Mouse (Mus musculus): ENCODE results near the gene Pias3. TPM values are rescaled to one million over a fixed set of nuclear protein-coding genes. Genes with fewer than 3 reads are reported as not detected.

Pias3 gene
- total and polyA plus RNA-seq, 3 experiments = 5.9 to 21.4 (median 13.1) TPM

DNA sequence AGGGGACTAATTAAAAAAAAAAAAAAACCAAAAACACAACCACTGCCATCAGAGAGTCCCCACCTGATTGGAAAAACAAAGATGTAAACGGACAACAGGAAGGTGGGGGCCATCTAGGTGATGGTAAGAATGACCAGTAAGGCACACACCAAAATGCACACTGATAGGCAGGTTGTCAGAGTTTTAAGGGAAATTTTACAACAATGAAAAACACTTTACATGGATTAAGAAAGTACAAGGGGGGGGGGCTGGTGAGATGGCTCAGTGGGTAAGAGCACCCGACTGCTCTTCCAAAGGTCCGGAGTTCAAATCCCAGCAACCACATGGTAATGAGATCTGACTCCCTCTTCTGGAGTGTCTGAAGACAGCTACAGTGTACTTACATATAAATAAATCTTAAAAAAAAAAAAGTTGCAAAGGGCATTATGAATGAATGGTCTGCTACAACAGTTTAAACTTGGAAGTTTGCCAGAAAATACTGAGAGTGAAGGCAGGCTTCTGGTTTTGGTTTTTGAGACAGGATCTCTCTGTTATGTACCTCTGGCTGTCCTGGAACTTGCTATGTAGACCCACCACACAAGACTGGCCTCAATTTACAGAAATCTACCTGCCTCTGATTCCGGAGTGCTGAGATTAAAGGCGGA is 27.6 kb upstream of the Pias3 start:
- Histone ChIP-seq H3K36me3 (replicated peaks in 1 of 2; ENCODE audit: control insufficient read depth in 1 of 2, insufficient read depth in 1 of 2, low read length in 1 of 2) (no peaks in the 10 kb centered on the region), H3K9me3 (replicated peaks; ENCODE audit: low read length) (no peaks in the 10 kb centered on the region), H3K79me2 (replicated peaks; ENCODE audit: control insufficient read depth, extremely low read depth, insufficient read depth, poor library complexity, severe bottlenecking) (no peaks in the 10 kb centered on the region), H3K4me1 (ENCODE audit: control insufficient read depth in 1 of 2, insufficient read depth in 2 of 2) (peaks cover 10 to 24% of the 10 kb centered on the region in 2 experiments), H3K27me3 (replicated peaks) (peaks cover 12% of the 10 kb centered on the region), H3K27ac (ENCODE audit: insufficient read depth, low read depth) (no peak overlapping the region), H3K9ac (ENCODE audit: insufficient read depth, low read depth) (no peak overlapping the region), H3K4me2 (ENCODE audit: insufficient read depth, low read depth, poor library complexity, severe bottlenecking) (no peak overlapping the region), H3K4me3 (replicated peaks in 1 of 3; ENCODE audit: low read depth in 2 of 3, low read length in 2 of 3, poor library complexity in 1 of 3) (no peak overlapping the region)
- dilution Hi-C loops (cut with MboI; ENCODE audit: extremely low pct_ligation_motif_present, extremely low pct_unique_long_range_greater_than_20kb, low sequenced_read_pairs) (no loop called here), in situ Hi-C loops (cut with MboI; ENCODE audit: low pct_ligation_motif_present, low pct_unique_long_range_greater_than_20kb, low sequenced_read_pairs) (no loop called here)
- DNase-seq (ENCODE audit: extremely low read depth) = no peak
- TF ChIP-seq BHLHE40 (IDR thresholded peaks at IDR 0.05; ENCODE audit: low read depth, low read length) (no peak), MYC (IDR thresholded peaks at IDR 0.05; ENCODE audit: low read depth, low read length) (no peak), JUND (conservative IDR thresholded peaks at IDR 0.05; ENCODE audit: low read depth, low read length) (no peak), MXI1 (IDR thresholded peaks at IDR 0.05; ENCODE audit: low read depth, low read length) (no peak), NRF1 (IDR thresholded peaks at IDR 0.05; ENCODE audit: low read depth, low read length) (no peak), KAT2A (IDR thresholded peaks at IDR 0.05; ENCODE audit: insufficient replicate concordance, low read length) (no peak), SIN3A (IDR thresholded peaks at IDR 0.05; ENCODE audit: low read length) (no peak), TCF12 (IDR thresholded peaks at IDR 0.05; ENCODE audit: low read depth, low read length) (no peak), ELF1 (IDR thresholded peaks at IDR 0.05; ENCODE audit: low read depth, low read length) (no peak), ZMIZ1 (IDR thresholded peaks at IDR 0.05; ENCODE audit: low read depth, low read length) (no peak), SMC3 (IDR thresholded peaks at IDR 0.05; ENCODE audit: low read depth, low read length) (no peak), CHD2 (IDR thresholded peaks at IDR 0.05; ENCODE audit: low read length) (no peak), ZNF384 (IDR thresholded peaks at IDR 0.05; ENCODE audit: low read depth, low read length) (no peak), MAFK (IDR thresholded peaks at IDR 0.05; ENCODE audit: insufficient replicate concordance, low read length) (no peak), RAD21 (IDR thresholded peaks at IDR 0.05; ENCODE audit: low read depth, low read length) (no peak), ZC3H11A (IDR thresholded peaks at IDR 0.05; ENCODE audit: low read depth, low read length) (no peak)

DNA sequence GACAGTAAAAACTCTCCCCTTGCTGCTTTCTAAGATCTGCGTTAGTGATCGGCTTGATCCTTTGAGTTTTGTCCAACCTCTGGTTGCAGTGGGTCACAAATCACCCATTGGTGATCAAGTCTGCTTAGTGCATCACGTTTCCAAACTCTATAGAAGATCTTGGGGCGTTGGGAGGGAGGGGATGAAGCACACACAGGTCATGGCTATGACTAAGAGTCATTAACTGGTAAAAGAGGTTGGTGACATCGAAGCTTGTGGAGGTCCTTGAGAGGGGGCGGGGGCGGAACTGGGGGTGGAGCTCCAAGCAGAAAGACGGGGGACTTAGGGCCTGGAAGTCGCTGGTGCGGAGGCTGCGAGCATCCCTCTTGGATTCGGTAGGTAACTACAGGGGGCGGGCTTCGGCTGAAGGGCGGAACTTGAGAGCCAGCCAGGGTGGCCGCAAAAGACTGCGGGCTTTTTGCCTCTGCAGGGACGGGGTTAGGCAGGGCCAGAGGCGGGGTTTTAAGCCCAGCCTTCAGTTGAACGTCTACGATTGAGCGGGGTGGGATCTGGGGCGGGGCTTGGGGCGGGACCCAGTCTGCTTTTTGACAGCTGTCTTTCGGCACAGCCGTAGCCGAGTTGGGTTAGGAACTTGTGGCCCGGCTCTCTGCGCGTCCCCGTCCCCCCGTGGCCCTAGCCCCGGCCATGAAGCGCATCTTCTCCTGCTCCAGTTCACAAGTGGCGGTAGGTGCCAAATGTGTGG is 26.3 kb upstream of the Pias3 start, which contains the start of gene Ankrd35:
TSS of gene Ankrd35 (plus strand) at position 405 of the 742 bp plus-strand sequence.
- no peaks in the 10 kb centered on the region for H3K36me3 ChIP-seq (replicated peaks in 1 of 2; ENCODE audit: control insufficient read depth in 1 of 2, insufficient read depth in 1 of 2, low read length in 1 of 2)
- H3K27me3 ChIP-seq (replicated peaks) = peaks cover 12% of the 10 kb centered on the region
- peak within 1 kb of the TSS; percentile 75 for H3K4me2 ChIP-seq (ENCODE audit: insufficient read depth, low read depth, poor library complexity, severe bottlenecking)
- H3K9me3 ChIP-seq (replicated peaks; ENCODE audit: low read length) = no peaks in the 10 kb centered on the region
- dilution Hi-C loops (cut with MboI; ENCODE audit: extremely low pct_ligation_motif_present, extremely low pct_unique_long_range_greater_than_20kb, low sequenced_read_pairs) (no loop called here), in situ Hi-C loops (cut with MboI; ENCODE audit: low pct_ligation_motif_present, low pct_unique_long_range_greater_than_20kb, low sequenced_read_pairs) (no loop called here)
- H3K9ac ChIP-seq (ENCODE audit: insufficient read depth, low read depth) = peak within 1 kb of the TSS; percentile 6; the same call in 1 of the 2 replicates
- peak within 1 kb of the TSS; percentile 30 to 65 (median 64) for H3K4me3 ChIP-seq (replicated peaks in 1 of 3; ENCODE audit: low read depth in 2 of 3, low read length in 2 of 3, poor library complexity in 1 of 3)
- H3K27ac ChIP-seq (ENCODE audit: insufficient read depth, low read depth) = no peak within 1 kb of the TSS
- no peaks in the 10 kb centered on the region for H3K79me2 ChIP-seq (replicated peaks; ENCODE audit: control insufficient read depth, extremely low read depth, insufficient read depth, poor library complexity, severe bottlenecking)
- peaks cover 17 to 28% of the 10 kb centered on the region in 2 experiments for H3K4me1 ChIP-seq (ENCODE audit: control insufficient read depth in 1 of 2, insufficient read depth in 2 of 2)
- TF ChIP-seq CTCF (conservative IDR thresholded peaks at IDR 0.05 in 1 of 2, IDR thresholded peaks at IDR 0.05 in 1 of 2; ENCODE audit: low read depth in 2 of 2, low read length in 2 of 2) = peak in 1 of 2 experiments; percentile 14; a peak in 1 of 4 replicates
- TF ChIP-seq ETS1 (conservative IDR thresholded peaks at IDR 0.05; ENCODE audit: low read depth, low read length) = 0 out of 2 replicates have a peak, but pooled peaks have one; percentile 9
- TF ChIP-seq ELF1 (IDR thresholded peaks at IDR 0.05; ENCODE audit: low read depth, low read length) = peak; percentile 32; the same call in 1 of the 2 replicates
- peak; percentile 87; the same call in 1 of the 2 replicates for TF ChIP-seq SIN3A (IDR thresholded peaks at IDR 0.05; ENCODE audit: low read length)
- TF ChIP-seq POLR2A (IDR thresholded peaks at IDR 0.05; ENCODE audit: low read depth, low read length) = peak; percentile 43; the same call in 1 of the 2 replicates
- 0 out of 2 replicates have a peak, but pooled peaks have one; percentile 23 for TF ChIP-seq TCF12 (IDR thresholded peaks at IDR 0.05; ENCODE audit: low read depth, low read length)
- 0 out of 2 replicates have a peak, but pooled peaks have one; percentile 41 for TF ChIP-seq UBTF (IDR thresholded peaks at IDR 0.05; ENCODE audit: low read depth, low read length)
- no peak for TF ChIP-seq CHD1 (IDR thresholded peaks at IDR 0.05; ENCODE audit: low read depth, low read length)
- no peak for TF ChIP-seq CHD2 (IDR thresholded peaks at IDR 0.05; ENCODE audit: low read length)
- TF ChIP-seq SMC3 (IDR thresholded peaks at IDR 0.05; ENCODE audit: low read depth, low read length) = 0 out of 2 replicates have a peak, but pooled peaks have one; percentile 4
- peak; percentile 82 for TF ChIP-seq MXI1 (IDR thresholded peaks at IDR 0.05; ENCODE audit: low read depth, low read length)
- TF ChIP-seq BHLHE40 (IDR thresholded peaks at IDR 0.05; ENCODE audit: low read depth, low read length) = no peak
- no peak for TF ChIP-seq JUN (IDR thresholded peaks at IDR 0.05; ENCODE audit: insufficient read depth, low read depth, low read length)
- peak; percentile 95 for DNase-seq (ENCODE audit: extremely low read depth)
